Mouse (Mus musculus) T-helper 2 cell (primary cell): Measurements from ENCODE around the gene Krtap4-1.
"Not testable (repeated sequence)": the region's sequence is repeated elsewhere in the genome, so short reads cannot be mapped to it uniquely, and the experiment has no call there.

ENCODE experiments used
- in situ Hi-C: fragments of 300-600 bp; cut with MboI, MseI; formaldehyde crosslinking; loops from one replicate; pipeline ENCODE4 v1.15.1; 2025; ENCODE audit warnings: high pct_unique_total_duplicates

Gene Krtap4-1

GRCm38 (mm10) chr11:99628138-99628537 lies at the start of gene Krtap4-1:
TSS of gene Krtap4-1 (minus strand) at chr11:99628238.
- in situ Hi-C loops = no loop called here

GRCm38 (mm10) chr11:99665860-99666259 lies 37.8 kb upstream of the Krtap4-1 start, which contains the start of gene Krtap4-6:
TSS of gene Krtap4-6 (minus strand) at chr11:99665960.
- in situ Hi-C loops = loop anchor here (25.0 kb wide), 1 partner anchor 604 kb away; no protein-coding TSS in a partner anchor

DNA sequence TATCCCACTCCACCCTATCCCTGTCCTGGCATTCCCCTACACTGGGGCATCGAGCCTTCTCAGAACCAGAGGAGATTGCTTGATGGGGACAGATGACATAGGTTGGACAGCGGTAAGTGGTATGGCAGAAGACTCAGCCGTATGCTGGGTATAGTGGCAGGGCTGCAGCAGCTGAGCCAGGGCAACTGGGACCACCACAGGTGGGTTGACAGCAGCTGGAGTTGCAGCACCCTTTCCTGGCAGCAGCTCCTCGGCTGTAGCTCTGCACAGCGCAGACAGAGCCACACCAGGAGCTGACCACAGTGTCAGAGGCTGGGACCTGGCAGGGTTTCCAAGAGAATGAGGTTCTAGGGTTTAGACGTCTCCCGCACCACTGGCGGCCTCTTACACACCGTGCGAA lies 34.8 kb upstream of the Krtap4-1 start:
- in situ Hi-C loops = loop anchor here (25.0 kb wide), 1 partner anchor 601 kb away; no protein-coding TSS in a partner anchor

DNA sequence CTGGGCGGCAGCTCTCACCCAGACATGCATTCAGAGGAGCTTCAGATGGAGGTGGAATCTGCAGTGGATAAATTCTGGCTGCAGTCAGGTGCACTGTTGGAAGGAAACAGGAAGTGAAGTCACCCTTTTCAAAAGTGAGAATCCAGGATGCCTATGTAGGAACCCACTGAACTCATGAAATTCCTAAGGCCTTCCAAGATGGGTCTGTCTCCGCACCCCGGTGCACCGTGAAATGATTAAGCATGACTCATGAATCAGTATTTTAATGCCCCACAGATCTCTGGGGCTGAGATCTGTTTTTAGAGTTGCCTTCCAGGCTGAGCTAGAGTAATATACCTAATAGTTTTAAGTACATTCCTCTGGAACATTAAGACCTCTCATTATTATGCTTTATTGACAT lies 31.2 kb upstream of the Krtap4-1 start:
- in situ Hi-C loops = loop anchor here (25.0 kb wide), 1 partner anchor 597 kb away; no protein-coding TSS in a partner anchor

DNA sequence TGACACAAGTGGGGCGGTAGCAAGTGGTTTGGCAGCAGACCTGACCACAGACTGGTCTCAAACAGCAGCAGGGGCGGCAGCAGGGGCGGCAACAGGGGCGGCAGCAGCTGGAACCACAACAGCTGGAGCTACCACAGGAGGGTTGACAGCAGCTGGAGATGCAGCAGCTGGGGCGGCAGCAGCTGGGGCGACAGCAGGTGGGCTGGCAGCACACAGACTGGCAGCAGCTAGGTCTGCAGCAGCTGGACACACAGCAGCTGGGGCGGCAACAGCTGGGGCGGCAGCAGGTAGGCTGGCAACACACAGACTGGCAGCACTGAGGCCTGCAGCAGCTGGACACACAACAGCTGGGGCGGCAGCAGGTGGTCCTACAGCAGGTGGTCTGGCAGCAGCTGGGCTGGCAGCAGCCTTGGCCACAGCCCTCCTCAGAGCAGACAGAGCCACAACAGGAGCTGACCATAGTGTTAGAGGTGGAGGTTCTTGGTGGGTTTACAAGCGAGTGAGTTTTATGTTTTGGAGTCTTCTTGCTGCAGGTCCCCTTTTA lies 30.5 kb upstream of the Krtap4-1 start, which contains the start of gene Gm11563:
Gm11563 (minus strand) TSS at position 494 of the 544 bp plus-strand sequence.
- in situ Hi-C loops = loop anchor here (25.0 kb wide), 1 partner anchor 596 kb away; no protein-coding TSS in a partner anchor

DNA sequence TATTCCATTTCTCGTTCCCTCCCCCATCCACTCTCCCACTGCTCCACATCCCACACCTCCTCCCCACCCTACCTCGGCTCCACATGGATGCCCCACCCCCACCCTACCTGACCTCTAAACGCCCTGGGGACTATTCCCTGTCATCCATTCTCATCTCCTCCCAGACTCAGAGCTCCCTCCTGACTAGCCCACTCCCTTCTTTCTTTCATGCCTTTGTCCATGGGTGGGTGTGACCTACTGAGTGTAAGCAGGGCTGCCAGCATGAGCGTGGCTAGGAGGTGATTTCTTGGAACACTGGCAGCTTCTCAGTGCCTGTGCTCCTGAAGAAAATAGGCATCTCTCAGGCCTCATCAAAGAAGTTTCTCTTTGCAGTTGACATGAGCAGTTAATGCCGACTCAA lies 29.0 kb upstream of the Krtap4-1 start:
- in situ Hi-C loops = loop anchor here (25.0 kb wide), 1 partner anchor 595 kb away; no protein-coding TSS in a partner anchor

DNA sequence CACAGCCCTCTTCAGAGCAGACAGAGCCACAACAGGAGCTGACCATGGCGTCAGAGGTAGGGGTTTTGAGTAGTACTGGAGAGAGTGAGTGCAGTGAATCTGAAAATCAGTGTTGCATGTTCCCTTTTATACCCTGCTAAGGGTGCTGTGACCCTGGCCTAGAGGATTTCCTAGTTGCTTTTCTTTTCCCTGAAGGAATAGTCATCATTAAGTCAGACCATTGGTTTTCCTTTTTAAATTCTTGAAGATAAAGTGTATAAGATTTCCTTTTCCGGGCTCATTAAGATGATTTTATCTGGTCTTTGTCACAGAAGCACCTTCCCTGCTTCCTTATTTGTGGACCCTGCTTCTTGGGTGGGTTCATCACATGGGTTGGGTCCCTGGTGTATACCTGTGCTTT lies 22.1 kb upstream of the Krtap4-1 start, which contains the start of gene Gm11555:
Gm11555 (minus strand) TSS at position 101 of the 400 bp plus-strand sequence.
- in situ Hi-C loops = loop anchor here (25.0 kb wide), 1 partner anchor 588 kb away; no protein-coding TSS in a partner anchor

DNA sequence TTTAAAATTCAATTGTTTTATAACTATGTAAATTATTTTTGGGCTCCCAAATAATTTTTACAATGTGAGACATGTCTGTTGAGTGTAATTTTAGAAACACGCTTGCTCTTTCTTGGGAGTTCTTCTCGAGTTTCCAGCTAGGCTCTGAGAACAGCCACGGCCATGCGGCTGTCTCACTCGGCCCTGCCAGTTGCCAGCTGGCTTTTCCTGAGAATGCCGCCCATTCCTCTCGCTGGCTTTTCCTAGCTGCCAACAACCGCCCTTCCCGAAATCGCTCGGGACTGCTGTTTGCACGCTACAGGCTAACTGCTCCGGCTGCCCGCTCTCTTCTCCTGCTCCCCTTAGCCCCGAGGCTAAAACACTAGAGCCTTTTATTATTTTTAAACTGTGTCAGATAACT lies 18.4 kb upstream of the Krtap4-1 start:
- in situ Hi-C loops = no loop called here

DNA sequence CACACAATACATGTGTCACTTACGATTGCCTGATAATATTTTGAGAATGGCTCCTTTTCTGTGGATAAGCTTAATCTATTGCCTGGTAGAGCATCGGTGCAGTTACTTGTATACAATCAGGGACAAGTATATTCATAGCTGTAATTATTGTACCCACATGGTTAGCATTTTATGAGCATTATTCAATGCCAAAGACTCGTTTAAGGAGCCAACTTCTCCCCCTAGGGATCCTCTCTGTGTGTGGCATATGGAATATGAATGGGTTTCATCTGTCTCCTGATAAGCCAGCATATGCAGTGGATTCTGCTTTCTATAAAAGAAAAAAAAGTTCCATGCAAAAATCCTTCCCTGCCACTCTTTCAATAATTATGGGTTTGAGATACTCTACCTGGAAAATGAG lies 16.3 kb upstream of the Krtap4-1 start:
- in situ Hi-C loops = no loop called here

DNA sequence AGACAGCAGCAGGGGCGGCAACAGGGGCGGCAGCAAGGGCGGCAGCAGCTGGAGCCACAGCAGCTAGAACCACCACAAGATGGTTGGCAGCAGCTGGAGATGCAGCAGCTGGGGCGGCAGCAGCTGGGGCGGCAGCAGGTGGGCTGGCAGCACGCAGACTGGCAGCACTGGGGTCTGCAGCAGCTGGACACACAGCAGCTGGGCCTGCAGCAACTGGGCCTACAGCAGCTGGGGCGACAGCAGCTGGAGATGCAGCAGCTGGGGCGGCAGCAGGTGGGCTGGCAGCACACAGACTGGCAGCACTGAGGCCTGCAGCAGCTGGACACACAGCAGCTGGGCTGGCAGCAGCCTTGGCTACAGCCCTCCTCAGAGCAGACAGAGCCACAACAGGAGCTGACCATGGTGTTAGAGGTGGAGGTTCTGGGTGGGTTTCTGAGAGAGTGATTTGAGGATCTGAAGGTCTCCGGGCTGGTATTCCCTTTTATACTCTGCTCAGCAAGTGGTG lies 15.6 kb upstream of the Krtap4-1 start, which contains the start of gene Krtap4-7:
Krtap4-7 (minus strand) TSS at position 455 of the 505 bp plus-strand sequence.
- in situ Hi-C loops = not testable (repeated sequence)

DNA sequence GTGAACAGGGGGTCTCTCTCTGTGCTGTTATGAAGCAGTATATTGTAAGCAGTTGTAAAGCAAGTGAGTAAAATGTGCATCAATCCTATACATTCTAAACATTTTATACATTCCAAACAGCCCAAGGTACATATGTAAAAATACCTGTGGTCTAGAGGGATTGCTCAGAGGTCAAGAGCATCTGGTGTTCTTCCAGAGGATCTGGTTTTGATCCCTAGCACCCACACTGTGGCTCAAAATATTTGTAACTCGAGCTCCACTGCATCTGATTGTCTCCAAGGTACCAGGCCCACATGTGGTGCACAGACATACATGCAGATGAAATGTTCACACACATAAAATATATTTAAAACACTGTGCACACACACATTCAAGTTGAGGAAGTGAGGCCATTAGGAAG lies 12.9 kb upstream of the Krtap4-1 start:
- in situ Hi-C loops = no loop called here

GRCm38 (mm10) chr11:99637086-99637485 lies 9.0 kb upstream of the Krtap4-1 start:
- in situ Hi-C loops = no loop called here

GRCm38 (mm10) chr11:99634653-99635134 lies 6.7 kb upstream of the Krtap4-1 start, which contains the start of gene Krtap4-2:
TSS of gene Krtap4-2 (minus strand) at chr11:99635084.
- in situ Hi-C loops = no loop called here

GRCm38 (mm10) chr11:99633293-99633692 lies 5.3 kb upstream of the Krtap4-1 start:
- in situ Hi-C loops = no loop called here

- in situ Hi-C loops = no loop called here
Measured at GRCm38 (mm10) chr11:99630890-99631289, 2.9 kb upstream of the Krtap4-1 start.

GRCm38 (mm10) chr11:99620335-99620734 lies 7.7 kb downstream of the Krtap4-1 start, which contains the start of gene Gm11562:
TSS of gene Gm11562 (minus strand) at chr11:99620435.
- in situ Hi-C loops = no loop called here

- in situ Hi-C loops = no loop called here
Measured at GRCm38 (mm10) chr11:99614796-99615363, 13.2 kb downstream of the Krtap4-1 start, which contains the start of gene Krtap2-4. TSS of gene Krtap2-4 (minus strand) at chr11:99614846.

- in situ Hi-C loops = not testable (repeated sequence)
Measured at GRCm38 (mm10) chr11:99610089-99610488, 17.9 kb downstream of the Krtap4-1 start, which contains the start of gene Gm11937. TSS of gene Gm11937 (minus strand) at chr11:99610189.

GRCm38 (mm10) chr11:99609126-99609525 lies 18.9 kb downstream of the Krtap4-1 start:
- in situ Hi-C loops = no loop called here

DNA sequence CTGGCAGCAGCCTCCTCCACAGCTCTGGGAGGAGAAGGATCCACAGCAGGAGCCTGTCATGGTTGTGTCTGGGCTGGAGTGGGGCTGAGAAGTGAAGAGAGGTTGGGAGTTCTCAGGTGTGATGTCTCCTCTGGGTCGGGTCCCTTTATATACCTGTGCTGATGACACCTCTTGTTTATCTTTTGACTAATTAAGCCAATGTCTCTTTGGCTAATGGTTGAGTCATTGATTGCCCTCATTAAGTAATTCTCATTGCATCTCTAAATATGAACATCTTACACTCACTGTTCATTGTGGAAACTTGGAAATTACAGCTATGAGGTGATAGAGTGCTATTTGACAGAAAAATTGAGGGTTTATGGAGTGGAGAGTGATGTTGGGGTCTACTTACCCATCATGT lies 24.8 kb downstream of the Krtap4-1 start, which contains the start of gene Gm11938:
Gm11938 (minus strand) TSS at position 101 of the 400 bp plus-strand sequence.
- in situ Hi-C loops = not testable (repeated sequence)

- in situ Hi-C loops = not testable (repeated sequence)
Measured at GRCm38 (mm10) chr11:99597742-99598141, 30.3 kb downstream of the Krtap4-1 start, which contains the start of gene Krtap9-3. TSS of gene Krtap9-3 (minus strand) at chr11:99598105.

DNA sequence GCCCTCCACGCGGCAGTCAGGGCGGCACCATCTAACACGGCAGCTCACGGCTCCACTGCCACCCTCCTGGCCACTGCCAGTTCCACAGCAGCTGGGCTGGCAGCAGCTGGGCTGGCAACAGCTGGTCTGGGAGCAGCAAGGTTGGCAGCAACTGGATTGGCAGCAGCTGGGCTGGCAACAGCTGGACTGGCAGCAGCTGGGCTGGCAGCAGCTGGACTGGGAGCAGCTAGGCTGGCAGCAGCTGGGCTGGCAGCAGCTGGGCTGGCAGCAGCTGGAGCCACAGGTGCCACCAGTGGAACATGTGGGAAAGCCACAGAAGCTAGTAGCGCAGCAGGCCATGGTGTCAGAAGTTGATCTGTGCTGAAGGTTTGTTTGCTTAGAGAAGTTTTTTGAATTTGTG lies 37.1 kb downstream of the Krtap4-1 start, which contains the start of gene Krtap1-3:
Krtap1-3 (minus strand) TSS at position 359 of the 400 bp plus-strand sequence.
- in situ Hi-C loops = no loop called here
